Mouse (Mus musculus): ENCODE results near the gene Lca5l. TPM values are rescaled to one million over a fixed set of nuclear protein-coding genes. Genes with fewer than 3 reads are reported as not detected.
A peak's percentile ranks its signal among the peaks of the same experiment; 100 is the strongest.

The Lca5l gene
- polyA plus RNA-seq, 1 experiment from 2014 or later = 1.0 TPM

DNA sequence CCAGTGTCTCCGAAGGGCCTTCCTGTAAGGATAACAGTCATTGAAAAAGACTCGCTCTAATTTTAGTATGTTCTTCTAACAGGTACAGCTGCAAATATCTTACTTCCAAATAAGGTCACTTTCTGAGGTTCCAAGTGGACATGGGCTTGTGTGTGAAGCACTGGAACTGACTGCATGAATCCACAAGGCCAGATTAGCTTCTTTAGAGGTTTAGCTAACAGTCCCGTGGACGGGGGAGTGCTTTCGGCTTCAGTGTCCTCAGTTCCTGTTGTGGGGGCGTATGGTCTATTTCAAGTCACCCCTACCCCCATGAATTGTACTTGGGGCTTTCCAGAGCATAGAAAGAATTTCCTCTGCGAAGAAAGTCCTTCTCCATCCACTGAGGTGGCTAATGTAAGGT lies 18.8 kb upstream of the Lca5l start:
- H3K27me3 ChIP-seq (ENCODE audit: low read depth, poor library complexity, severe bottlenecking) = no peaks in the 10 kb centered on the region
- no peak overlapping the region for H3K27ac ChIP-seq (replicated peaks)
- no peaks in the 10 kb centered on the region for H3K36me3 ChIP-seq
- no peaks in the 10 kb centered on the region for H3K4me1 ChIP-seq
- no peak overlapping the region for H3K4me3 ChIP-seq
- WGBS = 87% methylated on average over 7 of the region's 7 CpGs
- no peaks in the 10 kb centered on the region for H3K9me3 ChIP-seq (replicated peaks)
- no peak for DNase-seq (ENCODE audit: low spot score)

DNA sequence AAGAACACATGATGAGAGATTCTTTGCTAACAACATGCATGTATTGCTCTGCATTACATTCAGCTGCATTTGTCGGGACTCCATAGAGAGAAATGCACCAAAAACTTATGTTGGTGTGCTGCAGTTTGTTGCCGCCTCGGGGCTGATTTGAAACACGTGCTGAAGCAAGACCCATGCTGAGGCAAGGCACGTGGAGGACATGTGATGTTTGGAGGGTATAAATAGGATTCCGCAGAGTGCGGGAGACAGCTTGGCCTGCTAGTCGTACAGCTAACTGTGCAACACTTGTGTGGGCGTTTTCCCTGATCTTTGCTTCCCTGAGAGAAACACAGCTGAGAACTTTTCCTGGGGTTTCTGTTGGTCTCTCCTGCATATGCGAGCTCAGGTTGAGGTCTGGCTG lies 17.7 kb upstream of the Lca5l start:
- Histone ChIP-seq H3K36me3 (no peaks in the 10 kb centered on the region), H3K27ac (replicated peaks) (no peak overlapping the region), H3K4me3 (no peak overlapping the region), H3K9me3 (replicated peaks) (no peaks in the 10 kb centered on the region), H3K27me3 (ENCODE audit: low read depth, poor library complexity, severe bottlenecking) (no peaks in the 10 kb centered on the region), H3K4me1 (no peaks in the 10 kb centered on the region)
- no peak for DNase-seq (ENCODE audit: low spot score)
- WGBS = 84% methylated on average over 10 of the region's 10 CpGs

DNA sequence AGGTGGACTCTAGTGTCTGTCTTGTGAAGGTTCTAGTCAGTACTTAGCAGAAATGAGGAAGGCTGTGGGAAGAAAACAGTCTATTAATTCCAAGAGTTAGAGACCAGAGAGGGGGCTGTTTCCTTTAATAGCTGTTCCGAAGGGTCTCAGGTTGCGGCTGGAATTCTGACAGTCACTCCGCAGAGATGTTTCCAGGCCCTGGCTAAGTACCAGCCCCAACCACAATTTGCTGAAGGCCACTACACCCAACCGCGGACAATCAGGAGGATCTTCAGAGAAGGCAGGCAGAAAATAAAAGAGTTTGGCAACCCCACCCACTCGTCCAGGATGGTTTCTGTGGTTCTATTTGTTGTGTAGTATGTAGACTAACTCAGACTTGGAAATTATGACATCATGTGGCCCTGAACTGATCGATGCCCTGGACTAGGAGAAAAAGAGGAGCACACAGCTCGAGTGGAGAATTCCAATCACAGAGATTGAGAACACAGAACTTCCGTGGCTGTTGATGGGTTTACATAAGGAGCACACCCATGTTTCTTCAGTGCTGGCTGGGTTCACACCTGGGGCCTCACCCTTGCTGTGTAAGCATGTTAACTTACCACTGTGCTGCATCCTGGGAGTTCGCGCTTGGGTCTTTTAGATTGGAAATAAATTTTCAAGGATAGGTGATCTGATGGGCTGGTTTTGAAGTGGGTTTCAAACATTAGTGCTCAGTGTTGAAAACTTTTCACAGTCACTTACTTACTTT lies 9.6 kb upstream of the Lca5l start:
- Histone ChIP-seq H3K9me3 (replicated peaks) (no peaks in the 10 kb centered on the region), H3K27me3 (ENCODE audit: low read depth, poor library complexity, severe bottlenecking) (0 out of 2 replicates have a peak, but pooled peaks cover 5% of the 10 kb centered on the region), H3K4me1 (peaks cover 12% of the 10 kb centered on the region), H3K4me3 (no peak overlapping the region), H3K36me3 (no peaks in the 10 kb centered on the region), H3K27ac (replicated peaks) (no peak overlapping the region)
- whole genome bisulfite sequencing = 84% methylated on average over 11 of the region's 11 CpGs
- DNase-seq (ENCODE audit: low spot score) = no peak

DNA sequence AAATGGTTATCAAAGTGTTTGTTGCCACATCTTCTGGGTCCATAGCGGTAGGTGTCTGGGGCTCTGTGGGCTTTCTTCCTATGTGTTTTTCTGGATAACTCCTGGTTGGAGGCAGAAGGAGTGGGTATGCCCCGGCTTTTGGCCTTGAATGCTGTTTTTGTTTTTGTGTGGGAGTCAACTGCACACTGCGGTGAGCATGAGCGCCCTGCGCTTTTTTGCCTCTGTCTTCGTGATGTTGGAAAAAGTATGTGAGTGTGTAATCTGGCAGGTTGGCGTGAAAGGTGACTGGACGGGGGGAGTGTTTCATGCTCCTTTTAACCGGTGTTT lies 8.6 kb upstream of the Lca5l start:
- Histone ChIP-seq H3K36me3 (no peaks in the 10 kb centered on the region), H3K27me3 (ENCODE audit: low read depth, poor library complexity, severe bottlenecking) (0 out of 2 replicates have a peak, but pooled peaks cover 5% of the 10 kb centered on the region), H3K4me3 (peak overlapping the region; percentile 51), H3K4me1 (peaks cover 12% of the 10 kb centered on the region), H3K9me3 (replicated peaks) (no peaks in the 10 kb centered on the region), H3K27ac (replicated peaks) (peak overlapping the region; percentile 78; the same call in 1 of the 2 replicates)
- WGBS = 45% methylated on average over 9 of the region's 9 CpGs
- no peak for DNase-seq (ENCODE audit: low spot score)

DNA sequence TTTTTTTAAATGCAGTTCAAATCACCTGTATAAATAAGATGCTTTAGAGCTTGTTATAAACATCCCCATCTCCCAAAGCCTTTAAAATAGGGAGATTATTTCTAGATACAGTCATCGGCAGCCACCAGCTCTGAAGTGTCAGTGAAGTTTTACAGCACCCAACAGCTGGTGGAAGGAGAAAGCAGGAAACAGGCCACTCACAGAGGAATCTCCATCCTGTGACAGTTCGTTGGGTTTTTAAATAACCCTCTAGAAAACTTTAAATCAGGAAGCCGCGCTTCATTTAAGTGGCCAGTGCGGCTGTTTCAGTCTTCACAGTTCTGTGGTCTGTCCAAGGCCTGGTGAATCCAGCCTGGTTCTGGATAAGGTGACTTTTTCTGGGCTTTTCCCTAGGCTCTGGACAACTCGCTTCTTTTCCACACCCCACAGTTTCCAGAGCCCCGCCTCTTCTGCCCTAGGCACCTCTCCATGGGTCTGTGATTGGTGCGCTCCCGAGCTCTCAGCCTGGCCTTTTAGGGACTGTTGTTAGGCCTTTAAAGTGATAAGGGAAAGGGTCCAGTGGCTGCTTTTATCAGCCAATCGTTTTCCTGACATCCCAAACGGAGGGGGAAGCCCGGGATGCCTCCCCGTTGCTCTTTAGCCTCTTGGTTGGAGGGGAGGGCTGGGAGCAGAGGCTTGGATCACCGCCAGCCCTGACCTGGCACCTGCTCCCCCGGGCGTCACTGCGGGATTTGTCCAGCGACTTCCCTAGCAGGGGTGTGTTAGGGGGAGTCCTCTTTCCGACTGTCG lies 8.0 kb upstream of the Lca5l start, which contains the start of gene Sh3bgr:
Gene Sh3bgr (plus strand): TSS at position 538 of the 789 bp plus-strand sequence.
- peak; percentile 63 for DNase-seq (ENCODE audit: low spot score)
- Histone ChIP-seq H3K4me3 (peak within 1 kb of the TSS; percentile 51), H3K27ac (replicated peaks) (peak within 1 kb of the TSS; percentile 78), H3K4me1 (peaks cover 12% of the 10 kb centered on the region), H3K9me3 (replicated peaks) (no peaks in the 10 kb centered on the region), H3K36me3 (no peaks in the 10 kb centered on the region), H3K27me3 (ENCODE audit: low read depth, poor library complexity, severe bottlenecking) (0 out of 2 replicates have a peak, but pooled peaks cover 5% of the 10 kb centered on the region)
- 10% methylated on average over 20 of the region's 20 CpGs for WGBS

DNA sequence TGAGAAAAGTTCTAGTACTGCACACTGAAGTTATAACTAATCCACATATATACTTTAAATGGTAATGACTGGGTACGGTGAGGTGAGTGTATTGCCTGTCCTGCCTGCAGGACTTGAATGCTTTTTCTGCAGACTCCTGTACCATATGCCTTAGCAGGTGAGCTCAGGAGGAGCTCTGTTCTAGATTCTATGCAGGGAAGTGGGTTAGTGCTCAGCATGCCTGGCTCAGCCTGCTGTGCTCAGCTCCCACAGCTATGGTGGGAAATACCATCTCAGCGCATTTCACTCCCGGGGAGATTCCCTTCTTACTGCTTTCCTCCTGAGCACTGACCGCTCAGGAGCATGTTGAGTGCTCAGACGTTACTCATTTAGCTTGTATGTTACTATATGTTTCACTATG lies 4.5 kb downstream of the Lca5l start:
- no peak overlapping the region for H3K4me3 ChIP-seq
- H3K4me1 ChIP-seq = peaks cover 13% of the 10 kb centered on the region
- DNase-seq (ENCODE audit: low spot score) = no peak
- 88% methylated on average over 5 of the region's 5 CpGs for WGBS
- H3K9me3 ChIP-seq (replicated peaks) = peaks cover 6% of the 10 kb centered on the region; the same call in 1 of the 2 replicates
- peaks cover 4% of the 10 kb centered on the region; the same call in 1 of the 2 replicates for H3K36me3 ChIP-seq
- H3K27ac ChIP-seq (replicated peaks) = no peak overlapping the region
- peaks cover 16% of the 10 kb centered on the region for H3K27me3 ChIP-seq (ENCODE audit: low read depth, poor library complexity, severe bottlenecking)

DNA sequence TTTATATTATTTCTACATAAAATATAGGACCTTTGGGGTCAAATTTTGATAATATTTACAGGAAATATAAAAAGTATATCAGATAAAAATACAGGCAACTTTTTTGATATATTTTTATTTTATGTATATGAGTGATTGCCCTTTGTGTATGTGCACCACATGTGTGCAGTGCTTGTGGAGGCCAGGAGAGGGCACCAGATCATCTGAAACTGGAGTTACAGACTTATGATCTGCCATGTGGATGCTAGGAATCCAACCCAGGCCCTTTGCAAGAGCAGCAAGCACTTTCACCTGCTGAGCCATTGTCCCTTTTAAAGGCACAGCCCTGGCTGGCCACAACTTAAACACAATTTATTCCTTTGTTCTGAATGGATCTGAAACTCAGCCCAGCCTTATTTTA lies 12.9 kb downstream of the Lca5l start:
- H3K36me3 ChIP-seq = no peaks in the 10 kb centered on the region
- peaks cover 6% of the 10 kb centered on the region; the same call in 1 of the 2 replicates for H3K4me1 ChIP-seq
- no peak overlapping the region for H3K27ac ChIP-seq (replicated peaks)
- no peaks in the 10 kb centered on the region for H3K9me3 ChIP-seq (replicated peaks)
- no peak for DNase-seq (ENCODE audit: low spot score)
- no peak overlapping the region for H3K4me3 ChIP-seq
- H3K27me3 ChIP-seq (ENCODE audit: low read depth, poor library complexity, severe bottlenecking) = no peaks in the 10 kb centered on the region

DNA sequence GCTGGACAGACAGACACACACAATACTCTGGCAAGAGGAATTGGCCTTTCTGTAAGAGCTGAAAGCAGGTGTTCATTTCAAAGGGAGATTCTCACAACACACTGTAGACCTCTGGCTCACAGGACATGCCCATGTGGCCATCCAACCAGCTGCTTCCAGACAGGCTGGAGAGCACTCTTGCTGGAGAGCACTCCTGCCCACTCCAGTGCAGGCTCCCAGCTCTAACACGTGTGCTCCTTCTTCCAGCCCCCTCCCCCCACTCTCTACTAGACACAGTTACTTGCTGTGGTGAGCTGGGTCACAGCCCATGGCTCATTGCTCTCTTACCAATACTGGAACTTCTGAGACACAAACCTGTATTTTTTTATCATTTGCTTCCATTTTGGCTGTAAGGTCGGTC lies 16.7 kb downstream of the Lca5l start:
- no peak for DNase-seq (ENCODE audit: low spot score)

DNA sequence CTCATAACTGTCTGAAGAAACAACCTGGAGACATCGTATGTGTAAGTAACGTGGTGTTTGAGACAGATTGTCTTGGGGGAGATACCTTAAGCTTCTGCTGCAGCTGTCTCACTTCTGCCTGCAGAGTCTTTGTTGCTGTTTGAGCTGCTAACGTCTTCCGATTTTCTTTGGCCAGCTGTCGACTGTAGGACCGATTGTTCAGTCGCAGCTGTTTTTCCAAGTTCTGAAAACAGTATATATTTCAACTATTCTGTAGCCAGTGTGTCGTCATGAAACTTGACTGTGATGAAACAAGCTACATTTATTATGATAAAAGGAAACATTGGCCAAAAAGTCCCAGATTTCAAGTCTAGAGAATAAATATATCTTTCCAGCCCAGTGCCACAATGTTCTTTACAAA lies 18.4 kb downstream of the Lca5l start:
- no peaks in the 10 kb centered on the region for H3K36me3 ChIP-seq
- no peak overlapping the region for H3K27ac ChIP-seq (replicated peaks)
- no peak for DNase-seq (ENCODE audit: low spot score)
- no peak overlapping the region for H3K4me3 ChIP-seq
- 86% methylated on average over 8 of the region's 8 CpGs for WGBS
- no peaks in the 10 kb centered on the region for H3K27me3 ChIP-seq (ENCODE audit: low read depth, poor library complexity, severe bottlenecking)
- H3K4me1 ChIP-seq = peaks cover 6% of the 10 kb centered on the region; the same call in 1 of the 2 replicates
- no peaks in the 10 kb centered on the region for H3K9me3 ChIP-seq (replicated peaks)

More for the DNA sequence above, 16.7 kb downstream of the Lca5l start:
- WGBS = 48% methylated on average over 2 of the region's 2 CpGs
- H3K4me1 ChIP-seq = peaks cover 6% of the 10 kb centered on the region; the same call in 1 of the 2 replicates
- H3K36me3 ChIP-seq = no peaks in the 10 kb centered on the region
- no peak overlapping the region for H3K4me3 ChIP-seq
- H3K27ac ChIP-seq (replicated peaks) = no peak overlapping the region
- H3K9me3 ChIP-seq (replicated peaks) = no peaks in the 10 kb centered on the region
- no peaks in the 10 kb centered on the region for H3K27me3 ChIP-seq (ENCODE audit: low read depth, poor library complexity, severe bottlenecking)

DNA sequence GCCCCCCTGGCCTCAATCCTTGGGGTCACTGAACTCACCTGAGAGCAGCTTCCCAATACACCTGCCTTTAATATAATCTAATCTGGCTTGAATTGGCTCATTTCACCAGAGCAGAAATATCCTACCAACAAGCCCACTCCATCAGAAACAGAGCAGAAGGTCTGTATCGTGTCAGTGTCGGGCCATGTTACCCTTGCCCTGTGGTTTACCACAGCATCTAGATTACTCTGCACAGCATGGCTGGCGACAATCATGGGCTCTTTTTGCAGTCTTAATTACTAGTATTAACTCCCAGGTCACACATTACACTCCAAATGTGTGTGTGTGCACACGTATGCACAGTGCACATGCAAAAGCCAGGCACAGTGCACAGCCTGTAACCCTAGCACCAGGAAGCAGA lies 23.2 kb downstream of the Lca5l start:
- no peaks in the 10 kb centered on the region for H3K36me3 ChIP-seq
- no peaks in the 10 kb centered on the region for H3K9me3 ChIP-seq (replicated peaks)
- H3K4me1 ChIP-seq = no peaks in the 10 kb centered on the region
- 88% methylated on average over 4 of the region's 4 CpGs for WGBS
- no peak for DNase-seq (ENCODE audit: low spot score)
- H3K27me3 ChIP-seq (ENCODE audit: low read depth, poor library complexity, severe bottlenecking) = no peaks in the 10 kb centered on the region
- no peak overlapping the region for H3K27ac ChIP-seq (replicated peaks)
- no peak overlapping the region for H3K4me3 ChIP-seq

DNA sequence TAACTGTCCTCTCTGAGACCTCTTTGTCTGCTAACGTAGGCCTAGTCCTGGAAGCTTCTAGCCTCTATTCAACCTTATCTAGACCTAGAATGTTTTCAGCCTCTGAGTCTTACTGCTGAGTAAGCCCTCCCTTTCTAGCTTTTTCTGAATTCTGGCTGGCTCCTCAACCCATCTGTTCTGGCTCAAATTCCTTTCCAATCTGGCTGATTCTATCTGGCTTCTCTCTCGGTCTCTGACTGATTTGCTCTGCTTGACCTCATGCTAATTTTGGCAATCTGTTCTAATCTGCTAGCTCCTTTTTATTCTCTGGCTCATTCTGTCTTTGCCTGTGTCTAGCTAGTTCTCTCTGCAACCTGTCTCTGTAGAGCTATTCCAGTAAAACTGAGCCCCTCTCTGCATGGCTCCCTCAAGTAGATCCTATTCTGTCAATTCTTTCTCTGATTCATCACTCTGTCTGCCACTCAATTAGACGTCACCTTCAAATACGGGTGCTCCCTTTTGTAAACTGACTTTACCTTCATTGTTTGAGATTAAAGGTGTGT lies 26.3 kb downstream of the Lca5l start:
- DNase-seq (ENCODE audit: low spot score) = no peak
- H3K27ac ChIP-seq (replicated peaks) = no peak overlapping the region
- no peaks in the 10 kb centered on the region for H3K27me3 ChIP-seq (ENCODE audit: low read depth, poor library complexity, severe bottlenecking)
- WGBS = 89% methylated on average over 4 of the region's 4 CpGs
- no peaks in the 10 kb centered on the region for H3K9me3 ChIP-seq (replicated peaks)
- H3K4me1 ChIP-seq = no peaks in the 10 kb centered on the region
- no peaks in the 10 kb centered on the region for H3K36me3 ChIP-seq
- no peak overlapping the region for H3K4me3 ChIP-seq

DNA sequence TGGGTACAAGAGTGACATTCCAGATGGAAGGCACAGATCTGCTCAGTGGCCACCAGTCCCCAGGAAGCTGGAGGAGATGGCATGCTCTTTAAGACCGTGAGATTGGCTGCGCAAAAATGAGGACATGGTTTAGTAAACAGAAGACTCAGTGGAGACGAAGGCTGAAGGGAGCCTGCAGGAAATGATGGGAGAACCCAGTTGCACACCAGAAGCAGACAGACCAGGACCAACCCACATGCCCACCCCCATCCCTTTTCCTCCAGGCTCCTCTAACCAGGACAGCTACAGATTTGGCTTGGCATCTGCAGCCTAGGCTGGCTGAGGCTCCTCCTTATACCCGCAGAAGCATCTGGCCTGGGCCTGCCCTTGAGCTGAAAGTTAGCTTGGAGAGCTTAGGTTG lies 30.7 kb downstream of the Lca5l start:
- peaks cover 17% of the 10 kb centered on the region for H3K4me1 ChIP-seq
- no peak overlapping the region for H3K27ac ChIP-seq (replicated peaks)
- no peak overlapping the region for H3K4me3 ChIP-seq
- H3K36me3 ChIP-seq = peaks cover 15% of the 10 kb centered on the region
- H3K9me3 ChIP-seq (replicated peaks) = no peaks in the 10 kb centered on the region
- 91% methylated on average over 4 of the region's 4 CpGs for whole genome bisulfite sequencing
- no peak for DNase-seq (ENCODE audit: low spot score)
- peaks cover 11% of the 10 kb centered on the region; the same call in 1 of the 2 replicates for H3K27me3 ChIP-seq (ENCODE audit: low read depth, poor library complexity, severe bottlenecking)

DNA sequence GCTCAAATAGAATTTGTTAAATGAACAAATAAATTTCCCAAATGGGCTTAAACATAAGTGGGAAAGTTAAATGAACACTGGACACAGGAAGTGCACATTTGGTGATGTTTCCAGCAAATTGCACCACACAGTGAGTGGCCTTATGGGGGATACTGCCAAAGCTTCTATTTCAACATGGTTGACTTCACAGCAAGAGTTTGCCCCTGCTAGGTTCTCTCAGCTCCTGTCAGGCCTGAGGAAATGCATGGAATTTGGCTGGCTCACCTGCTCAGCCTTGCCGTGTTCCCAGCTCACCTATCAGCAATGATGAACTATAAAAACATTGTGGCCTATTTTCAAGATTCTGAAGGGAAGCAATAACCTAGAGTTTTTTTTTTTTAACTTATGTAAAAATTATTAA lies 31.1 kb downstream of the Lca5l start:
- 82% methylated on average over 1 of the region's 1 CpGs for WGBS
- Histone ChIP-seq H3K27ac (replicated peaks) (no peak overlapping the region), H3K4me3 (no peak overlapping the region), H3K36me3 (peaks cover 19% of the 10 kb centered on the region), H3K4me1 (peaks cover 17% of the 10 kb centered on the region), H3K27me3 (ENCODE audit: low read depth, poor library complexity, severe bottlenecking) (peaks cover 11% of the 10 kb centered on the region; the same call in 1 of the 2 replicates), H3K9me3 (replicated peaks) (no peaks in the 10 kb centered on the region)
- DNase-seq (ENCODE audit: low spot score) = no peak
